22 mouse cellular contexts compared by ENCODE assay signal in genomic region chr9:52841105-52841504, GRCm38 (mm10).
"Had no signal": no experiment of that assay in that cellular context is flagged by ENCODE, and none has a peak within 500 bp of the region (broad histone marks: within the 10 kb centered on the region; RNA-seq: fewer than 3 reads in every experiment).

No protein-coding gene starts in this region.

- H3K4me1 ChIP-seq: limb, embryonic 12.5 days; limb, embryonic 15.5 days; midbrain, embryonic 12.5 days; midbrain, embryonic 15.5 days; neural tube, embryonic 12.5 days; neural tube, embryonic 15.5 days had no signal

- H3K4me3 ChIP-seq: layer of hippocampus, adult 2 months; limb, embryonic 12.5 days; limb, embryonic 15.5 days; midbrain, embryonic 12.5 days; midbrain, embryonic 15.5 days; neural tube, embryonic 12.5 days; neural tube, embryonic 15.5 days had no signal

- H3K27ac ChIP-seq: kidney, postnatal 0 days; layer of hippocampus, adult 2 months; limb, embryonic 12.5 days; limb, embryonic 15.5 days; liver, embryonic 14.5 days; macrophage; midbrain, embryonic 12.5 days; midbrain, embryonic 15.5 days; neural tube, embryonic 12.5 days; neural tube, embryonic 15.5 days; stomach, postnatal 0 days had no signal

- H3K36me3 ChIP-seq: limb, embryonic 12.5 days; limb, embryonic 15.5 days; midbrain, embryonic 12.5 days; midbrain, embryonic 15.5 days; neural tube, embryonic 12.5 days; neural tube, embryonic 15.5 days had no signal

- ATAC-seq: liver, postnatal 0 days; lung, postnatal 0 days; midbrain, embryonic 15.5 days had no signal

- DNase-seq: kidney, postnatal 25 days; left cerebral cortex, postnatal 4 days; liver, postnatal 0 days; lung, embryonic 14.5 days; right cerebral cortex, adult 18-20 months; right cerebral cortex, postnatal 25 days; thymus, adult 2 months; thymus, postnatal 14 days; thymus, postnatal 4 days had no signal

- H3K4me2 ChIP-seq: limb, embryonic 12.5 days; limb, embryonic 15.5 days; liver, embryonic 11.5 days; lung, embryonic 14.5 days; midbrain, embryonic 12.5 days; midbrain, embryonic 15.5 days; neural tube, embryonic 12.5 days; neural tube, embryonic 15.5 days had no signal

- H3K9ac ChIP-seq: limb, embryonic 12.5 days; limb, embryonic 15.5 days; liver, embryonic 14.5 days; liver, postnatal 0 days; lung, embryonic 14.5 days; midbrain, embryonic 12.5 days; midbrain, embryonic 15.5 days; neural tube, embryonic 12.5 days; neural tube, embryonic 15.5 days had no signal

- H3K9me3 ChIP-seq: limb, embryonic 12.5 days; limb, embryonic 15.5 days; midbrain, embryonic 12.5 days; midbrain, embryonic 15.5 days; neural tube, embryonic 12.5 days; neural tube, embryonic 15.5 days had no signal

- H3K27me3 ChIP-seq: limb, embryonic 12.5 days; limb, embryonic 15.5 days; midbrain, embryonic 12.5 days; midbrain, embryonic 15.5 days; neural tube, embryonic 12.5 days; neural tube, embryonic 15.5 days had no signal
